Mouse (Mus musculus): ENCODE data around the gene Ptprr. TPM values are rescaled to one million over a fixed set of nuclear protein-coding genes. Genes with fewer than 3 reads are reported as not detected.
A peak's percentile ranks its signal among the peaks of the same experiment; 100 is the strongest.

Gene Ptprr
- polyA plus RNA-seq, 1 experiment from 2014 or later: 0.27 TPM

DNA sequence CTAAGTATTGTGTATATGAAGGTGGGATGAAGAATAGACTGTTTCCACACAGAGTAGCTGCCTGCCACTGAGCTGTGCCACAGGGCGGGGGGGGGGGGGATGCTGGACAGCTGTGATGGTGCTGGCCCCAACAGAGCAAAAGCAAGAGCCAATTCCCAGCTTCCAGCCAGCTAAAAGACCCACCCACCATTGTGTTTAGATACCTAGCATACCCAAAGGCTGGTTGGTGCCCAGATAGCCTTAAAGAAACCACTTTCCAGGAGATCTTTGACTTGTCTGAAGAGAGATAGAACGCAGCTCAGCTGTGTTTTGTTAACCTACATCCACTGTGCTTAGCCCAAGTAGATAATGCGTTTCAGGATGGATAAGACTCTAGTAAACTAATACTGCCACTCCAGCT, 254.1 kb downstream of the Ptprr start:
- H3K27ac ChIP-seq (ENCODE audit: low read depth, low read length): no peak overlapping the region
- WGBS: 66% methylated on average over 3 of the region's 3 CpGs
- no peak for ATAC-seq (ENCODE audit: low FRiP score, low TSS enrichment)
- H3K9me3 ChIP-seq (ENCODE audit: control insufficient read depth, low read length): no peaks in the 10 kb centered on the region
- H3K4me3 ChIP-seq (ENCODE audit: low read length): no peak overlapping the region
- peaks cover 9% of the 10 kb centered on the region; the same call in 1 of the 2 replicates for H3K4me1 ChIP-seq (ENCODE audit: control insufficient read depth, insufficient read depth, low read length)
- no peaks in the 10 kb centered on the region for H3K36me3 ChIP-seq (ENCODE audit: control insufficient read depth, insufficient read depth, low read length)
- H3K9ac ChIP-seq (ENCODE audit: low read depth, low read length): no peak overlapping the region
- H3K27me3 ChIP-seq (ENCODE audit: control insufficient read depth, insufficient read depth, low read length): no peaks in the 10 kb centered on the region
- H3K4me2 ChIP-seq (replicated peaks; ENCODE audit: low read depth, low read length): no peak overlapping the region

GRCm38 (mm10) chr10:116275280-116275679, 257.3 kb downstream of the Ptprr start, which contains the start of gene Ptprb:
Gene Ptprb (plus strand): TSS chr10:116275523.
- no peak within 1 kb of the TSS for H3K9ac ChIP-seq (ENCODE audit: low read depth, low read length)
- H3K4me2 ChIP-seq (replicated peaks; ENCODE audit: low read depth, low read length): no peak within 1 kb of the TSS; the same call in 1 of the 2 replicates
- H3K4me3 ChIP-seq (ENCODE audit: low read length): peak within 1 kb of the TSS; percentile 10; the same call in 1 of the 2 replicates
- H3K27ac ChIP-seq (ENCODE audit: low read depth, low read length): no peak within 1 kb of the TSS; the same call in 1 of the 2 replicates
- no peaks in the 10 kb centered on the region for H3K9me3 ChIP-seq (ENCODE audit: control insufficient read depth, low read length)
- H3K27me3 ChIP-seq (ENCODE audit: control insufficient read depth, insufficient read depth, low read length): no peaks in the 10 kb centered on the region
- peaks cover 6% of the 10 kb centered on the region; the same call in 1 of the 2 replicates for H3K4me1 ChIP-seq (ENCODE audit: control insufficient read depth, insufficient read depth, low read length)
- WGBS: 68% methylated on average over 7 of the region's 7 CpGs
- ATAC-seq (ENCODE audit: low FRiP score, low TSS enrichment): no peak
- H3K36me3 ChIP-seq (ENCODE audit: control insufficient read depth, insufficient read depth, low read length): no peaks in the 10 kb centered on the region

DNA sequence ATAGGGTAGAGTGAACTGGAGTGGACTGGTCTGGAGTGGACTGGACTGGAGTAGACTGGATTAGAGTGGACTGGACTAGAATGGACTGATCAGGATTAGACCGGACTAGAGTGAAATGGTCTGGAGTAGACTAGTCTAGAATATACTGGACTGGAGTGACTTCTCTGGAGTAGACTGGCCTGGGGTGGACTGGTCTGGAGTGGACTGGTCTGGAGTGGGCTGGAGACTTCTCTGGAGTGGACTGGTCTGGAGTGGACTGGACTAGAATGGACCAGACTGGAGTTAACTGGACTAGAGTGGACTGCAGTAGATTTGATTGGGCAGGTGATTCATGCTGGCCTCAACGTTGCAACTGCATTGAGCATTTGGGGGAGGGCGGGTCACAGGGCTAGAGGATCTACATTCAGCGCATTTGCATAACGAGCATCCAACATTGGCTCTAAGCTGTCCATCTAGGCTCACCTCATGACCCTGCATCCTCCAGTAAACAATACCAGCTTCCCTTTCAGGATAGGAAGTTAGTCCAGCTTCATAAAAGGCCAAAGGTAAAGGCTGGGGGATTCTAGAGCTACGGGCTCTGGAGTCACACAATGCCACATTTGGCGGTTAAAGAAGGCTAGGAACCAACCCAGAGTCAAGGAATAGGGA, 268.8 kb downstream of the Ptprr start:
- ATAC-seq (ENCODE audit: low FRiP score, low TSS enrichment): 0 out of 2 replicates have a peak, but pooled peaks have one; percentile 24

GRCm38 (mm10) chr10:116288130-116288529, 270.1 kb downstream of the Ptprr start:
- no peak overlapping the region for H3K9ac ChIP-seq (ENCODE audit: low read depth, low read length)
- no peak overlapping the region for H3K4me3 ChIP-seq (ENCODE audit: low read length)
- H3K4me1 ChIP-seq (ENCODE audit: control insufficient read depth, insufficient read depth, low read length): no peaks in the 10 kb centered on the region
- 16% methylated on average over 9 of the region's 9 CpGs for whole genome bisulfite sequencing
- no peaks in the 10 kb centered on the region for H3K27me3 ChIP-seq (ENCODE audit: control insufficient read depth, insufficient read depth, low read length)
- H3K9me3 ChIP-seq (ENCODE audit: control insufficient read depth, low read length): no peaks in the 10 kb centered on the region
- H3K27ac ChIP-seq (ENCODE audit: low read depth, low read length): no peak overlapping the region
- ATAC-seq (ENCODE audit: low FRiP score, low TSS enrichment): no peak
- no peaks in the 10 kb centered on the region for H3K36me3 ChIP-seq (ENCODE audit: control insufficient read depth, insufficient read depth, low read length)
- H3K4me2 ChIP-seq (replicated peaks; ENCODE audit: low read depth, low read length): no peak overlapping the region

More for the DNA sequence above, 268.8 kb downstream of the Ptprr start:
- 89% methylated on average over 7 of the region's 7 CpGs for WGBS
- H3K36me3 ChIP-seq (ENCODE audit: control insufficient read depth, insufficient read depth, low read length): no peaks in the 10 kb centered on the region
- H3K9me3 ChIP-seq (ENCODE audit: control insufficient read depth, low read length): no peaks in the 10 kb centered on the region
- H3K27me3 ChIP-seq (ENCODE audit: control insufficient read depth, insufficient read depth, low read length): no peaks in the 10 kb centered on the region
- no peak overlapping the region for H3K4me2 ChIP-seq (replicated peaks; ENCODE audit: low read depth, low read length)
- H3K4me1 ChIP-seq (ENCODE audit: control insufficient read depth, insufficient read depth, low read length): no peaks in the 10 kb centered on the region
- H3K4me3 ChIP-seq (ENCODE audit: low read length): no peak overlapping the region
- no peak overlapping the region for H3K27ac ChIP-seq (ENCODE audit: low read depth, low read length)
- no peak overlapping the region for H3K9ac ChIP-seq (ENCODE audit: low read depth, low read length)

DNA sequence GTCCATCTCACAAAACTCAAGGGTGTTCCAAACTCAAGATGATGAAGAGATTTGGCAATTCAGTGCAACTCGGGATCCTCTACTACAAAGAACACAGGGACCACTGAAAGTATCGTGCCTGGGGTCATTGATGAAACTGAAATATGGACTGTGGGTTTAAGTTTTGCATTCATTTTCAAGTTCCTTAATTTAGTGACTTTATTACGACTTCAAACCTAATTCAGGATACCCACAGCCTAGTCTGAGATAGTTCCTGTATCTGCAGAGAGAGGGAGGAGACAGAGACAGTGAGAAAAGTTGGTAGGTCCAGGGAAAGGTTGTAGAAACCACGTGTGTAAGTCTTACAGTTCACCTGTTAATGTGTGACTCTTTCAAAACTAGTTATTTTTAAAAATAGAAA, 272.5 kb downstream of the Ptprr start:
- Histone ChIP-seq H3K9me3 (ENCODE audit: control insufficient read depth, low read length) (no peaks in the 10 kb centered on the region), H3K4me3 (ENCODE audit: low read length) (no peak overlapping the region), H3K4me2 (replicated peaks; ENCODE audit: low read depth, low read length) (no peak overlapping the region), H3K27me3 (ENCODE audit: control insufficient read depth, insufficient read depth, low read length) (no peaks in the 10 kb centered on the region), H3K4me1 (ENCODE audit: control insufficient read depth, insufficient read depth, low read length) (no peaks in the 10 kb centered on the region), H3K36me3 (ENCODE audit: control insufficient read depth, insufficient read depth, low read length) (no peaks in the 10 kb centered on the region), H3K27ac (ENCODE audit: low read depth, low read length) (no peak overlapping the region), H3K9ac (ENCODE audit: low read depth, low read length) (no peak overlapping the region)
- 85% methylated on average over 4 of the region's 4 CpGs for WGBS
- ATAC-seq (ENCODE audit: low FRiP score, low TSS enrichment): no peak

DNA sequence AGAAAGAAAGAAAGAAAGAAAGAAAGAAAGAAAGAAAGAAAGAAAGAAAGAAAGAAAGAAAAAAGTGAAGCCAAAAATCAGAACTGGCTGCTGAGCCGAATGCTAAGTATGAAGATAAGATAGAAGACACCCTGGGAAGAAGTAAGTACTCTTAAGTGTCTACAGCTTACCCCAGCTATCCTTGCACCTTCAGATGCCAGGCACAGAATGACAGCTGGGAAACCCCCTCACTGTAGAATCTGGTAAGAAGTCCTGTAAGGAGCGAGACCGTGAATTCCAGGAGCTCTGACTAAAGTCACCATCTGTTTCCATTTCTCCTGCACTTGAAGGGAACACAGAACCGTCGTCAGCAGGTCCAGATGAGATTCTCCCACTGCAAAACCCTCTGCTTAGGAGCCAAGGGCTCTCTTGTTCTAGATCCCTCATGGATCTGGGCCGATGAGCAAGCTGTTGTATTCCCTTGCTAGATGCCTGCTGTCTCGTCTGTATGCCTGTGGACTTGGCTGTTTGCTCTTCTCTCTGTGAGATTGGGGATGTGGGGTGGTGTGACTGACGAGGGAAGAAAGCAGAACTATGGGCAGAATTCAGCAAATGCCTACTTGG, 273.2 kb downstream of the Ptprr start:
- Histone ChIP-seq H3K9ac (ENCODE audit: low read depth, low read length) (no peak overlapping the region), H3K36me3 (ENCODE audit: control insufficient read depth, insufficient read depth, low read length) (no peaks in the 10 kb centered on the region), H3K27ac (ENCODE audit: low read depth, low read length) (no peak overlapping the region), H3K4me2 (replicated peaks; ENCODE audit: low read depth, low read length) (no peak overlapping the region), H3K4me3 (ENCODE audit: low read length) (no peak overlapping the region), H3K4me1 (ENCODE audit: control insufficient read depth, insufficient read depth, low read length) (no peaks in the 10 kb centered on the region), H3K27me3 (ENCODE audit: control insufficient read depth, insufficient read depth, low read length) (no peaks in the 10 kb centered on the region), H3K9me3 (ENCODE audit: control insufficient read depth, low read length) (no peaks in the 10 kb centered on the region)
- ATAC-seq (ENCODE audit: low FRiP score, low TSS enrichment): no peak
- WGBS: 76% methylated on average over 8 of the region's 8 CpGs

DNA sequence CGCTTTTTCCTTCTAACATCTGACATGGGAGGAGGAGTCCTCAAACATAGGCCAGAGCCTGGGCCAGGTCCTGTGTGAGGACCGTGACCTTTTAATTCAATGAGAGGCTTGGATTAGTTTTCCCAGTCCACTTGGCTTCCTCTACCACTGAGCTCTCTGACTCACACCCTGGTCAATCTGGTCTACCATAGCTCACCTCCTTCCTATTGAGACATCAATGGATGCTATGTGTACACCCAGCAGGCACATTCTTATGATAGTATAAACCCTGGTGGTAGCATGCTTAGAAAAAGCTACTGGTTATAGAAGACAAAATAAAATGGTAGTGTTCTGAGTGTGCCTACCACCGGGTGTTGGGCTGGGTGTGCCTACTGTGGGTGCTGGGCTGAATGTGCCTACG, 278.4 kb downstream of the Ptprr start:
- Histone ChIP-seq H3K27ac (ENCODE audit: low read depth, low read length) (no peak overlapping the region), H3K9ac (ENCODE audit: low read depth, low read length) (no peak overlapping the region), H3K4me3 (ENCODE audit: low read length) (no peak overlapping the region), H3K9me3 (ENCODE audit: control insufficient read depth, low read length) (no peaks in the 10 kb centered on the region), H3K4me1 (ENCODE audit: control insufficient read depth, insufficient read depth, low read length) (no peaks in the 10 kb centered on the region), H3K36me3 (ENCODE audit: control insufficient read depth, insufficient read depth, low read length) (no peaks in the 10 kb centered on the region), H3K4me2 (replicated peaks; ENCODE audit: low read depth, low read length) (no peak overlapping the region), H3K27me3 (ENCODE audit: control insufficient read depth, insufficient read depth, low read length) (peaks cover 5% of the 10 kb centered on the region)
- ATAC-seq (ENCODE audit: low FRiP score, low TSS enrichment): no peak
- WGBS: 91% methylated on average over 4 of the region's 4 CpGs

DNA sequence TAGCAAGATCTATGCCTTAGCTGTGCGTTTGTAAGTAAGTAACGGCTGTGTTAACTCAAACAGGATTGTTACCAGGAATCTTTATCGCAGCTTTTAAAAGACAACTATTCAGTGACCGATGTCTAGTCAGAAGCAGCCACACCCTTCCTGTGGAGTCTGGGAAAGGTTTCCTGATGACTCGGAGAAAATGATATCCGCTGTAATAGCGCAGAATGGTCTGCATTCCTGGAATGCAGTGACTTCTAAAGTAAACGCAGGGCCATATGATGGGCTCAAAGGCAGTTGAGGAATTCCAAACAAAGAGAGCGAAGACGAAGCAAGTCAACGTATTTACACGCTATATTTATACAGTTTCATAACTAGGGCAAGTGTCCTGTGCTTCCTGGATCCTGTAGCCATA, 279.8 kb downstream of the Ptprr start:
- no peak overlapping the region for H3K27ac ChIP-seq (ENCODE audit: low read depth, low read length)
- H3K27me3 ChIP-seq (ENCODE audit: control insufficient read depth, insufficient read depth, low read length): peaks cover 14% of the 10 kb centered on the region
- WGBS: 74% methylated on average over 12 of the region's 12 CpGs
- H3K4me1 ChIP-seq (ENCODE audit: control insufficient read depth, insufficient read depth, low read length): no peaks in the 10 kb centered on the region
- no peak overlapping the region for H3K4me3 ChIP-seq (ENCODE audit: low read length)
- no peaks in the 10 kb centered on the region for H3K9me3 ChIP-seq (ENCODE audit: control insufficient read depth, low read length)
- H3K36me3 ChIP-seq (ENCODE audit: control insufficient read depth, insufficient read depth, low read length): no peaks in the 10 kb centered on the region
- no peak for ATAC-seq (ENCODE audit: low FRiP score, low TSS enrichment)
- no peak overlapping the region for H3K9ac ChIP-seq (ENCODE audit: low read depth, low read length)
- no peak overlapping the region for H3K4me2 ChIP-seq (replicated peaks; ENCODE audit: low read depth, low read length)

- Histone ChIP-seq H3K4me2 (replicated peaks; ENCODE audit: low read depth, low read length) (peak overlapping the region; percentile 96), H3K9me3 (ENCODE audit: control insufficient read depth, low read length) (no peaks in the 10 kb centered on the region), H3K4me1 (ENCODE audit: control insufficient read depth, insufficient read depth, low read length) (no peaks in the 10 kb centered on the region), H3K27ac (ENCODE audit: low read depth, low read length) (no peak overlapping the region), H3K27me3 (ENCODE audit: control insufficient read depth, insufficient read depth, low read length) (peaks cover 14% of the 10 kb centered on the region), H3K36me3 (ENCODE audit: control insufficient read depth, insufficient read depth, low read length) (no peaks in the 10 kb centered on the region), H3K4me3 (ENCODE audit: low read length) (peak overlapping the region; percentile 51), H3K9ac (ENCODE audit: low read depth, low read length) (peak overlapping the region; percentile 45; the same call in 1 of the 2 replicates)
- 11% methylated on average over 7 of the region's 7 CpGs for WGBS
- 0 out of 2 replicates have a peak, but pooled peaks have one; percentile 30 for ATAC-seq (ENCODE audit: low FRiP score, low TSS enrichment)
Observed at GRCm38 (mm10) chr10:116300824-116301223, 282.8 kb downstream of the Ptprr start.

Data from kidney, embryonic 14.5 days (tissue).